Mouse (Mus musculus): ENCODE data around the gene Dock1. TPM values are rescaled to one million over a fixed set of nuclear protein-coding genes. Genes with fewer than 3 reads are reported as not detected.

The Dock1 gene
- polyA plus RNA-seq, 1 experiment from 2014 or later = 44.5 TPM

DNA sequence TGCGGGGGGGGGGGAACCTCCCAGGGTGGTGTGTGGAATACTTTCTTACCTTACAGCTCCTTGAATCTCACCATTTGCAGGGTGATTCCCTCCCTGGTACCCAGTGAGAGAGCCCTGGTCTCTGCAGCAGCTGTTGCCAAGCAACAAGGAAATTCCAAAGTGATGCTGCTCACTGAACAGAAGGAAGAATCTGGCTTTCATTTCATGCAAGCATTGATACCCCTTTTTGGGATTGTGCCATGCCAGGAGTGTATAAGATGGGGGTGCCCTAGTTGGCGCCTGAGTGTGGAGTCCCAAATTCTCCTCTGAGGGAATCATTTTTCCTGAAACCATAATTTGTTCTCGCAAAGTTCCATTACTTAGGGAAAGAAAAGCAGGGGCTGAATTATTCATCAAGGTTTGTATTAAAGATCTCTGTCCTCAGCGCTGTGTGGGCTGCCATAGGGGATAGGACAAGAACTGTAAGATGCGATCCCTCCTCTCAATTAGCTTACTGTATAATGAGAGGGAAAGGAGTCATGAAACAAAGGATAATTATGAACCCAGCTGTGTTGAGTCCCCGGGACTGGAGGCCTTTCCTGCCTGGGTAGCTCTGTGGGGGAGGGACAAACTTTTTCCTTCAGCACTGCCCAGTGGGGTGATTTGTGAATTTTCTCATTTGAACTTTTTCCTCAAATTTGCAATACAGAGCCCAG is 104.2 kb downstream of the Dock1 start:
- no peak overlapping the region for H3K4me3 ChIP-seq
- DNase-seq (ENCODE audit: low spot score) = no peak
- no peaks in the 10 kb centered on the region for H3K9me3 ChIP-seq (replicated peaks)
- peaks cover 83% of the 10 kb centered on the region for H3K36me3 ChIP-seq
- H3K27ac ChIP-seq = no peak overlapping the region
- 88% methylated on average over 6 of the region's 6 CpGs for WGBS
- H3K27me3 ChIP-seq (ENCODE audit: low read depth, poor library complexity, severe bottlenecking) = no peaks in the 10 kb centered on the region
- H3K4me1 ChIP-seq = no peaks in the 10 kb centered on the region

DNA sequence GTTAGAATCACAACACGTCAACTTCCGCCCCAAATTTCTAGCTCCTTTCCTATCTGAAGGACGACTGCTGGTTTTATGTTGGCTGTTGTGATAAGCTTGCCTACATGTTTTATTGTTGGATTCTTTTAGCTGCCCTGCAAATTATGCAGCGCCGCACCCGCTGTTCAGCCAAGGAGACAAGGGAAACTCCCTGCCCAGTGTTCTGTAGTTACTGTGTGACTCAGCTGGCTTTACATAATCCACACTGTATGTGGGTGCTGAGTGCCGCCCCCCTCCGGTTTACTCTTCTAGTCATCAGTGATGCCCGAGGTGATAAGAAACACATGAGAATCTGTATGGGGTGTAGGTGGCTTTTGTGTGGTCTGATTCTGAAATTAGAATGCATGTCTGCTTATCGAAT is 105.2 kb downstream of the Dock1 start:
- Histone ChIP-seq H3K9me3 (replicated peaks) (no peaks in the 10 kb centered on the region), H3K27me3 (ENCODE audit: low read depth, poor library complexity, severe bottlenecking) (no peaks in the 10 kb centered on the region), H3K4me1 (no peaks in the 10 kb centered on the region), H3K36me3 (peaks cover 82% of the 10 kb centered on the region), H3K4me3 (no peak overlapping the region), H3K27ac (no peak overlapping the region)
- DNase-seq (ENCODE audit: low spot score) = no peak
- WGBS = 96% methylated on average over 10 of the region's 10 CpGs

DNA sequence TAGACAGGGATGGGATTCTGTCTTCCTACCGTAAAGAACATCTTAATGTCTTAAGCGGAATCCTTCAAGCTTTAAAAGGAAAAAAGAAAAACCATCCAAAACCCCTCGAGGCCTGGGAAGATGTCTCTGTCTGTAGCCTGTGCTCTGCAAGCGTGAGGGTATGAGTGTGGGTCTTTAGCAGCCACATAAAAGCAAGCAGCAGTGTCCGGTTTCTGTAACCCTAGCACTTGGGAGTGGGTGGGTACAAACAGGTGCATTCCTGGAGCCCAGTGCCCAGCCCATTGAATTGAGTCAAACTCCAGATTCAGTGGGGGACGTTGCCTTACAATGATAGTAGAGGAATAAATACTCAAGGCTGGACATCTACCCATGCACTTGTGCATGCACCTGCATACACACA is 105.9 kb downstream of the Dock1 start:
- Histone ChIP-seq H3K27ac (no peak overlapping the region), H3K36me3 (peaks cover 82% of the 10 kb centered on the region), H3K4me3 (no peak overlapping the region), H3K9me3 (replicated peaks) (no peaks in the 10 kb centered on the region), H3K4me1 (no peaks in the 10 kb centered on the region), H3K27me3 (ENCODE audit: low read depth, poor library complexity, severe bottlenecking) (no peaks in the 10 kb centered on the region)
- DNase-seq (ENCODE audit: low spot score) = no peak
- 93% methylated on average over 6 of the region's 6 CpGs for WGBS

DNA sequence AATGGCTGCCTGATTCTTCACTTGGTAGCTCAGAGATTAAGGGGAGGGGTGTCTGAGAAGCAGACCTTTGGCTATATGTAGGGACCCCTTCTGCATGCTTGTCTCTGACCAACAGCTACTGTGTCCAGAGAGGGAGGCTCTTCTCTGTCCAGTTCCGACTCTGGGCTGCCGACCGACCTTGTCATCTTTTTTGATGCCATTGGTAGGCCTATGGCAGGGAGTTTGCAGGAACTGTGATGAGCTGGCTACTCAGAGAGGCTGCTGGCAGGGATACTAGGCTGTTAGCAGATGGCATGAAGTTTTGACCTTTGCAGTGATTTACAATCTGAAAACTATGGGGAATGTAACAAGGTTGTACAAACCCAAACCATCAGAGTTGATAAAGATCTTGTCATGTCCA is 109.3 kb downstream of the Dock1 start:
- DNase-seq (ENCODE audit: low spot score) = no peak
- no peak overlapping the region for H3K4me3 ChIP-seq
- H3K36me3 ChIP-seq = peaks cover 82% of the 10 kb centered on the region
- H3K27me3 ChIP-seq (ENCODE audit: low read depth, poor library complexity, severe bottlenecking) = no peaks in the 10 kb centered on the region
- no peaks in the 10 kb centered on the region for H3K9me3 ChIP-seq (replicated peaks)
- H3K4me1 ChIP-seq = no peaks in the 10 kb centered on the region
- no peak overlapping the region for H3K27ac ChIP-seq
- 95% methylated on average over 3 of the region's 3 CpGs for WGBS

DNA sequence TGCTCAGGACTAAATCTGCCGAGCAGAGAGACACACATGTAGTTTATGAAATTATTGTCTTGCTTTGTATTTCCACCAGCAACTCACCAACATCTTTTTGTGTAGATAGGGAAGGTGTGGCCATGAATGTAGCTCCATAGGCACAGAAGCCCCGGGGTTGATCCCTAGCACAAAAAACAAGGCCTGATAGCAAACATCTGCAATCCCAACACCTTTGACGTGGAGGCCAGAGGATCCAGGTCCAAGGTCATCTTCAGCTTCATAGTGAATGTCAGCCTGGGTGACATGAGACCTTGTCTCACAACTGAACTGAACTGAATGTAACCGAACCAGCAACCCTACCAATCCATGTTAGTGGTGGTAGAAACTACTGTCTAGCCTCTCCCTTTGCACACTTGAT is 116.7 kb downstream of the Dock1 start:
- Histone ChIP-seq H3K27me3 (ENCODE audit: low read depth, poor library complexity, severe bottlenecking) (no peaks in the 10 kb centered on the region), H3K36me3 (peaks cover 85% of the 10 kb centered on the region), H3K4me1 (no peaks in the 10 kb centered on the region), H3K27ac (no peak overlapping the region), H3K4me3 (no peak overlapping the region), H3K9me3 (replicated peaks) (no peaks in the 10 kb centered on the region)
- no peak for DNase-seq (ENCODE audit: low spot score)
- 91% methylated on average over 4 of the region's 4 CpGs for WGBS

DNA sequence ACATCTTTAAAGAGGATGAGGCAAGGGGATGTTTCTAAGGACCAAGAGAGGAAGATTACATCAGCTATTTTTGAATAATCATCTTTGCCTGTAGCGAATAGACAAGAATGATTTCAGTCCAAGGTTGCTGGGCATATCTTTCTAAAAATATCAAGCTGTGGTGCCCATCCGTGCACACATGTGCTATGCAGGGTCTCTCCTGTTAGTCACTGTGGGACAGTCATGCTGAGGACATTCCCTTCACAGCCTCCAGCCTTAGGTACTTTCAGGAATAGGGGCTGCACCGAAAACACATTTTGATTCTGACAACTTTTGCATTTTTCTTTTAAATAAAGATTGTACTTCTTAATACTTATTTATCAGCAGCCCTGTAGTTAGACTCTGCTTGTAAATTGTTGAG is 124.4 kb downstream of the Dock1 start:
- Histone ChIP-seq H3K9me3 (replicated peaks) (no peaks in the 10 kb centered on the region), H3K27ac (no peak overlapping the region), H3K36me3 (peaks cover 63% of the 10 kb centered on the region), H3K4me3 (no peak overlapping the region), H3K27me3 (ENCODE audit: low read depth, poor library complexity, severe bottlenecking) (no peaks in the 10 kb centered on the region), H3K4me1 (no peaks in the 10 kb centered on the region)
- 96% methylated on average over 3 of the region's 3 CpGs for WGBS
- no peak for DNase-seq (ENCODE audit: low spot score)

DNA sequence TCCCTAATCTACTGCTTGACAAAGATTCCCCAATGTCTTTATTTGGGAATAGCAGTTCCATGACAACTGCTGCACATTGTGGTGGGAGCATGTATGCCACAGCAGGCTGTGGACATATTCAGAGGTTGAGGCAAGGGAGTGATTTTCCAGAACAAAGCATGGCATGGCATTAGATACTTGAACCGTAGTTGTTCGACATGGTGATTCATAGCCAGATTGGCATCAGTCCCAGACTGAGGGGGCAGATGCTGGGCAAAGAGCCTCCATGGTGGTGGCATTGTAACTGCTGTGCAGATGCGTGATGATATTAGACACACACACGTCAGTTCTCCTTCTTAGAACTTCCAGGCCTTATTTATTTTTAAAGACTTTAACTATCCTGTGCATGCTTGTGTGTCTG is 129.6 kb downstream of the Dock1 start:
- 97% methylated on average over 4 of the region's 4 CpGs for WGBS

DNA sequence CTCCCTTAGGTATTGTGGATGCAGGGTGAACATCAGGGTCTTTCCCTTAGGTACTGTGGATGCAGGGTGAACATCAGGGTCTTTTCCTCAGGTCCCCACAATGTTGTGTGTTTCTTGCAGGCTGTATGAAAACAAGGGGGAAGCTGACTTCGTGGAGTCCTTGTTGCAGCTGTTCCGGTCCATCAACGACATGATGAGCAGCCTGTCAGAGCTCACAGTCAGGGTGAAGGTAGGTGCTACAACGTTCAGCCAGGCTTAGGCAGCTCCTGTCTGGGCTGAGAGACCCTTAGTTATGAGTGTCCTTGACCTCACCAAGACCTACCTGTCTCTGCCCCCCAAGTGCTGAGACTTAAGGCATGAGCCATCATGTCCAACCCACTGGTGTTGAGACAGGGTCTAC is 134.0 kb downstream of the Dock1 start:
- H3K9me3 ChIP-seq (replicated peaks) = no peaks in the 10 kb centered on the region
- 88% methylated on average over 4 of the region's 4 CpGs for WGBS

More for the DNA sequence above, 129.6 kb downstream of the Dock1 start:
- Histone ChIP-seq H3K27ac (no peak overlapping the region), H3K9me3 (replicated peaks) (no peaks in the 10 kb centered on the region), H3K4me1 (peaks cover 6% of the 10 kb centered on the region), H3K27me3 (ENCODE audit: low read depth, poor library complexity, severe bottlenecking) (no peaks in the 10 kb centered on the region), H3K4me3 (no peak overlapping the region), H3K36me3 (peaks cover 51% of the 10 kb centered on the region)
- DNase-seq (ENCODE audit: low spot score) = no peak

DNA sequence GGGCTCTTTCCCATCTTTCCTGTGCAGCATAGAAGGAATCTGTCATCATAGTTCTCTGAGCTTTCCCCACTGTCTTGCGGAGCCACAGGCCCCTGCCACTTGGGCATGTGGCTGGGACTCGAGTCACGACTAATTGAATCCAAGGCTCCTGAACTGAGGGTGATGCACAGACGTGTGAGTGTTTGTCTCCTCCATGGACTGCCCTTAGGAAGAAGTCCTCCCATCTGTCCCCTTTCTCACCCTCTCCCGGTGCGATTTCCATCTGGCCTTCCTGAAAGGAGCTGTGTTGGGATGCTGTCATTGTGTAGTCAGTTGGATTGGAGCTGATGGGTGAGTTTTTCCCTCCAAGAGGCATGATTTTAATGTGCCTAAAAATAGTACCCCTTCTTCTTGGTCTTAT is 136.3 kb downstream of the Dock1 start:
- Histone ChIP-seq H3K36me3 (peaks cover 73% of the 10 kb centered on the region), H3K4me3 (no peak overlapping the region), H3K27me3 (ENCODE audit: low read depth, poor library complexity, severe bottlenecking) (no peaks in the 10 kb centered on the region), H3K4me1 (peaks cover 13% of the 10 kb centered on the region), H3K9me3 (replicated peaks) (no peaks in the 10 kb centered on the region), H3K27ac (no peak overlapping the region)
- 81% methylated on average over 6 of the region's 6 CpGs for WGBS
- DNase-seq (ENCODE audit: low spot score) = no peak

More for the DNA sequence above, 134.0 kb downstream of the Dock1 start:
- peaks cover 13% of the 10 kb centered on the region for H3K4me1 ChIP-seq
- H3K27me3 ChIP-seq (ENCODE audit: low read depth, poor library complexity, severe bottlenecking) = no peaks in the 10 kb centered on the region
- no peak overlapping the region for H3K27ac ChIP-seq
- no peak overlapping the region for H3K4me3 ChIP-seq
- H3K36me3 ChIP-seq = peaks cover 75% of the 10 kb centered on the region
- DNase-seq (ENCODE audit: low spot score) = no peak

DNA sequence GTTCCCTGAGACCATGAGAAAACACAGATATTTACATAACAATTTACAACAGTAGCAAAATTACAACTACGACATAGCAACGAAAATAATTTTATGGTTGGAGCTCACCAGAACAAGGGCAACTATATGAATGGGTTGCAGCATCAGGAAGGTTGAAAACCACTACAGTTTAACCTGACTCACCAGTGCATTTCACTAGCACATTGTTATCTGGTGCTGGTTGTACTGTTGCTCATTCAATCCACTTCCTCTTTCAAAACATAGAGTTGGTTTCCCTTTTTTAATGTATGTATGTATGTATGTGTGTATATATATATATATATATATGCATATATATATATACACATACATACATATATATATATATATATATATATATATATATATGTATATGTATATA is 138.0 kb downstream of the Dock1 start:
- WGBS = 92% methylated on average over 2 of the region's 2 CpGs
- no peaks in the 10 kb centered on the region for H3K27me3 ChIP-seq (ENCODE audit: low read depth, poor library complexity, severe bottlenecking)
- no peak overlapping the region for H3K27ac ChIP-seq
- no peak overlapping the region for H3K4me3 ChIP-seq
- H3K36me3 ChIP-seq = peaks cover 65% of the 10 kb centered on the region
- no peak for DNase-seq (ENCODE audit: low spot score)
- H3K4me1 ChIP-seq = peaks cover 13% of the 10 kb centered on the region
- H3K9me3 ChIP-seq (replicated peaks) = no peaks in the 10 kb centered on the region

DNA sequence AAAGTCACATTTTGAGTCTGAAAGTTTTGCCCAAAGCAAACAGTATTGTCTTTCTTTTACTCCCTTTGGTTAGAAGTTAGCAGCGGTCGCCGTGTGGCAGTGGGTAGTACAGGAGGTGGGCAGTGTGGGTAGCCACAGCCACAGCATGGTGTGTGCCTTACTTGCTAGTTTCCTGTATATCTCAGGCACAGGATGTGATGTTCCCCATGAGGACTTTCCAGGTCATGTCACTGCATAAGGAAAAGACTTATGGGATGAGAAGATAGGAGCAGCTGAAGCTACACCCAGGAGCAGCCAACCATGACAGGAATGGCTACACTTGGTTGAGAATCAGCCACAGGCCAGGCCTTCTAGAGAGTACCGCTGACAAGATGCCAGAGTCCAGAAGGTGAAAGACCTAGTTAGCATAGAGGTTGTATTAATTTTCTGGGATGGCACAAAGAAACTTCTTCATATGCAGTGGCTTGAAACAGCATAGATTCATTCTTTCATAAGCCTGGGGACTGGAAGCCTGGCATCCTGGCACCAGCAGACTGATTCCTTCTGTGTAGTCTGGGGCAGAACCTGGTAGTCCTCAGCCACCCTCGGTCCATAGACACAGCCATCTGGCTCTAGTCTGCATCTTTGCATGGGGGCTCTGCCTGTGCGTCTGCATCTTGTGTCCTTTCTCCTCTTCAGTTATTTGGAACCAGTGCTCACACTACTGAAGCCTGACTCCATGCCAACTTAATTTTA is 139.0 kb downstream of the Dock1 start:
- WGBS = 93% methylated on average over 6 of the region's 6 CpGs
- no peaks in the 10 kb centered on the region for H3K9me3 ChIP-seq (replicated peaks)
- H3K36me3 ChIP-seq = peaks cover 72% of the 10 kb centered on the region
- peaks cover 13% of the 10 kb centered on the region for H3K4me1 ChIP-seq
- H3K4me3 ChIP-seq = no peak overlapping the region
- DNase-seq (ENCODE audit: low spot score) = no peak
- H3K27me3 ChIP-seq (ENCODE audit: low read depth, poor library complexity, severe bottlenecking) = no peaks in the 10 kb centered on the region
- H3K27ac ChIP-seq = no peak overlapping the region

DNA sequence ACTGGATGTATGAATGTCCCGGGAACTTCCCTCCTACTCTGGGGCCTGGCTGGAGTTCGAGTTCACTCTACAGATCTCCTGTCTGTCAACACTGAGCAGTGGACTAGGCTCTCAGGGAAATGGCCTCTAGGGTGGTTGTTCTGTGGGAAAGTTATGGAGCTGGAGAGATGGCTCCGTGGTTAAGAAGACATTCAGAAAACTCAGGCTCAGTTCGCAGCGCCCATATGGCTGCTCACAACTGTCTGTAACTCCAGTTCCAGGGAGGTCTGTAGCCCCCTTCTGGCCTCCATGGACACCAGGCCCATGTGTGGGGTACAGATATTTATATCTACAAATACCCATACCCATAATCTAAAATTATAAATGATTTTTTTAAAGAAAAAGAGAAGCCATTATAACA is 148.0 kb downstream of the Dock1 start:
- Histone ChIP-seq H3K9me3 (replicated peaks) (no peaks in the 10 kb centered on the region), H3K4me3 (no peak overlapping the region), H3K27me3 (ENCODE audit: low read depth, poor library complexity, severe bottlenecking) (no peaks in the 10 kb centered on the region), H3K4me1 (0 out of 2 replicates have a peak, but pooled peaks cover 11% of the 10 kb centered on the region), H3K27ac (no peak overlapping the region), H3K36me3 (peaks cover 48% of the 10 kb centered on the region)
- DNase-seq (ENCODE audit: low spot score) = no peak
- WGBS = 95% methylated on average over 5 of the region's 5 CpGs

DNA sequence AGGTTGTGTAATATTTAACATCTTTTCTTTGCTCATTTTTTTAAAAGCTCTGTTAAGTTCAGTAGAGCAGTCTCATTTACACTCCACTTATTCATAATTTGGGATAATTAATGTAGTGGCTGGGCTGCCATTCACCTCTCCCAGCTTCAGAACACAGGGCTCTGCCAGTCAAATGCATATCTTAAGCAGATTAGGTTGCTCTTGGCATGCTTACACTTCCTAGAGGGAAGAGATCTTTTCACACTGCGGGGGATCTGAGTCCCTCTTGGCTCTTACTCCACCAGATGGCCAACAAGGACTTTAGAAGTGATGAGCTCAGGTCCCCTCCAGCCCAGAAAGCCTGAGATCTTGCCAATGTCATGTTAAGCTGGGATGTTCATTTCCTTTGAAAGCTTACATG is 150.8 kb downstream of the Dock1 start:
- 0 out of 2 replicates have a peak, but pooled peaks cover 14% of the 10 kb centered on the region for H3K4me1 ChIP-seq
- no peak overlapping the region for H3K27ac ChIP-seq
- no peak for DNase-seq (ENCODE audit: low spot score)
- no peak overlapping the region for H3K4me3 ChIP-seq
- H3K36me3 ChIP-seq = peaks cover 27% of the 10 kb centered on the region
- H3K27me3 ChIP-seq (ENCODE audit: low read depth, poor library complexity, severe bottlenecking) = no peaks in the 10 kb centered on the region
- WGBS = 50% methylated on average over 1 of the region's 1 CpGs
- no peaks in the 10 kb centered on the region for H3K9me3 ChIP-seq (replicated peaks)

Data from limb, embryonic 10.5 days (tissue).